Mouse (Mus musculus): ENCODE results near the gene Ceacam19.

GRCm38 (mm10) chr7:19875948-19876682 lies 11.7 kb downstream of the Ceacam19 start:
- TF ChIP-seq CTCF (IDR thresholded peaks at IDR 0.05; ENCODE audit: low read depth) (peak; percentile 81), EP300 (IDR thresholded peaks at IDR 0.05; ENCODE audit: low read depth) (no peak)

Data from liver, postnatal 0 days (tissue).